Mouse (Mus musculus) G1E (cell line): Measurements from ENCODE around the gene Ldlrap1. TPM values are rescaled to one million over a fixed set of nuclear protein-coding genes. Genes with fewer than 3 reads are reported as not detected.

Source experiments
- ATAC-seq: 2 replicates; pipeline ENCODE4 v1.8.0; 2016; ENCODE audit warnings: mild to moderate bottlenecking; ENCODE audit not compliant: insufficient number of reproducible peaks, poor library complexity, low FRiP score, severe bottlenecking; ENCODE audit errors: extremely low read depth
- DNase-seq: peaks from one replicate; pipeline ENCODE4 v3.0.0; 2012; ENCODE audit warnings: low spot score
- H3K27me3 ChIP-seq: 2 replicates; pipeline ENCODE4 v1.6.1; 2012; ENCODE audit warnings: mild to moderate bottlenecking, low read length, inconsistent platforms; ENCODE audit not compliant: insufficient read depth
- H3K36me3 ChIP-seq: replicated peaks from 2 replicates; pipeline ENCODE3; 2012; ENCODE audit warnings: mild to moderate bottlenecking, inconsistent platforms
- H3K4me1 ChIP-seq: 2 replicates; pipeline ENCODE4 v1.6.1; 2012; ENCODE audit warnings: low read depth, low read length, inconsistent platforms, mixed read lengths; ENCODE audit not compliant: insufficient read depth
- H3K4me3 ChIP-seq: 2 replicates; pipeline ENCODE4 v1.5.1; 2012; ENCODE audit warnings: low read depth, mild to moderate bottlenecking, inconsistent platforms, low read length, moderate library complexity, mixed read lengths
- H3K9me3 ChIP-seq: replicated peaks from 2 replicates; pipeline ENCODE4 v1.6.1; 2012; ENCODE audit warnings: inconsistent platforms
- CTCF ChIP-seq: IDR thresholded peaks from 2 replicates; pipeline ENCODE4 v1.5.1; 2012; ENCODE audit warnings: low read depth, low read length, inconsistent platforms, mixed read lengths
- GATA1 ChIP-seq: IDR thresholded peaks from 2 replicates; pipeline ENCODE4 v1.6.1; 2012; ENCODE audit warnings: borderline replicate concordance, low read length, inconsistent platforms, mixed read lengths
- GATA2 ChIP-seq: IDR thresholded peaks from 2 replicates; pipeline ENCODE4 v1.6.1; 2012; ENCODE audit warnings: low read depth, low read length, inconsistent platforms, borderline replicate concordance
- POLR2AphosphoS5 ChIP-seq: IDR thresholded peaks from 2 replicates; pipeline ENCODE4 v1.6.1; 2012; ENCODE audit warnings: low read depth, low read length, inconsistent platforms; ENCODE audit not compliant: insufficient replicate concordance
- TAL1 ChIP-seq: conservative IDR thresholded peaks from 2 replicates; pipeline ENCODE4 v1.6.1; 2012; ENCODE audit warnings: low read depth, low read length, inconsistent platforms, mixed read lengths
- polyA plus RNA-seq: library from polyadenylated mRNA; stranded (reverse); fragments of >175 nt; gene quantifications from 2 replicates; pipeline ENCODE4 v1.2.3, GENCODE M21; 2012
- total RNA-seq, 2 experiments: library from RNA; stranded (forward) in 1 of 2; stranded (reverse) in 1 of 2; fragments of 200-1000 nt in 1 of 2; fragments of >200 nt in 1 of 2; fragmentation: Nextera tagmentation in 1 of 2; gene quantifications; 2 replicates each; pipeline ENCODE4 v1.2.3; 2014 to 2017

The Ldlrap1 gene
- total and polyA plus RNA-seq, 3 experiments, result 9.4 to 23.3 (median 14.6) TPM

- peaks cover 98% of the 10 kb centered on the region for H3K36me3 ChIP-seq
- ATAC-seq, result no peak
Measured at GRCm38 (mm10) chr4:134750825-134751224, 17.0 kb downstream of the Ldlrap1 start.

GRCm38 (mm10) chr4:134750263-134750662 lies 17.6 kb downstream of the Ldlrap1 start:
- Histone ChIP-seq H3K4me3 (no peak overlapping the region; the same call in 1 of the 2 replicates), H3K9me3 (no peaks in the 10 kb centered on the region), H3K36me3 (peaks cover 98% of the 10 kb centered on the region), H3K27me3 (no peaks in the 10 kb centered on the region), H3K4me1 (peaks cover 80% of the 10 kb centered on the region)
- TF ChIP-seq GATA2 (no peak), POLR2AphosphoS5 (no peak), TAL1 (no peak), CTCF (no peak), GATA1 (no peak)
- no peak for DNase-seq
- ATAC-seq, result no peak

More at GRCm38 (mm10) chr4:134750825-134751224, 17.0 kb downstream of the Ldlrap1 start:
- TF ChIP-seq GATA2, result no peak
- TF ChIP-seq GATA1, result no peak
- TF ChIP-seq CTCF, result no peak
- TF ChIP-seq POLR2AphosphoS5, result no peak
- no peak for TF ChIP-seq TAL1
- Histone ChIP-seq H3K27me3 (no peaks in the 10 kb centered on the region), H3K4me3 (no peak overlapping the region; the same call in 1 of the 2 replicates), H3K9me3 (no peaks in the 10 kb centered on the region), H3K4me1 (peaks cover 84% of the 10 kb centered on the region)
- DNase-seq, result no peak

GRCm38 (mm10) chr4:134749301-134750030 lies 18.4 kb downstream of the Ldlrap1 start:
- peak; percentile 82 for TF ChIP-seq CTCF
- TF ChIP-seq POLR2AphosphoS5, result no peak
- no peak for TF ChIP-seq GATA2
- Histone ChIP-seq H3K9me3 (no peaks in the 10 kb centered on the region), H3K27me3 (no peaks in the 10 kb centered on the region), H3K4me3 (no peak overlapping the region), H3K36me3 (peaks cover 98% of the 10 kb centered on the region), H3K4me1 (peaks cover 72% of the 10 kb centered on the region)
- peak; percentile 59 for DNase-seq
- ATAC-seq, result no peak

GRCm38 (mm10) chr4:134745900-134746661 lies 21.7 kb downstream of the Ldlrap1 start:
- no peaks in the 10 kb centered on the region for H3K9me3 ChIP-seq
- no peak overlapping the region for H3K4me3 ChIP-seq
- no peak for TF ChIP-seq TAL1
- no peak for TF ChIP-seq POLR2AphosphoS5
- TF ChIP-seq CTCF, result no peak
- TF ChIP-seq GATA1, result no peak
- TF ChIP-seq GATA2, result no peak
- H3K36me3 ChIP-seq, result peaks cover 100% of the 10 kb centered on the region
- ATAC-seq (no peak), DNase-seq (no peak)
- no peaks in the 10 kb centered on the region for H3K27me3 ChIP-seq
- H3K4me1 ChIP-seq, result peaks cover 38% of the 10 kb centered on the region

GRCm38 (mm10) chr4:134743881-134744633 lies 23.8 kb downstream of the Ldlrap1 start:
- Histone ChIP-seq H3K4me1 (peaks cover 18% of the 10 kb centered on the region), H3K36me3 (peaks cover 95% of the 10 kb centered on the region), H3K27me3 (no peaks in the 10 kb centered on the region), H3K9me3 (no peaks in the 10 kb centered on the region), H3K4me3 (no peak overlapping the region)
- TF ChIP-seq POLR2AphosphoS5, result no peak
- no peak for TF ChIP-seq GATA1
- no peak for TF ChIP-seq GATA2
- no peak for TF ChIP-seq TAL1
- TF ChIP-seq CTCF, result no peak
- no peak for ATAC-seq
- no peak for DNase-seq
